Mouse (Mus musculus) MEL-GATA-1-ER (cell line): ENCODE measurements at regions not wholly inside any gene's neighbourhood (a gene's known extent, or its start where the extent isn't known, plus 50 kb on each side); places are given as distances from the start of the nearest gene placed in this dataset.

ENCODE experiments used
- DNase-seq: peaks from one replicate; pipeline ENCODE4 v3.0.0-alpha.2; 2012; ENCODE audit warnings: low read depth; ENCODE audit errors: extremely low read depth

DNA sequence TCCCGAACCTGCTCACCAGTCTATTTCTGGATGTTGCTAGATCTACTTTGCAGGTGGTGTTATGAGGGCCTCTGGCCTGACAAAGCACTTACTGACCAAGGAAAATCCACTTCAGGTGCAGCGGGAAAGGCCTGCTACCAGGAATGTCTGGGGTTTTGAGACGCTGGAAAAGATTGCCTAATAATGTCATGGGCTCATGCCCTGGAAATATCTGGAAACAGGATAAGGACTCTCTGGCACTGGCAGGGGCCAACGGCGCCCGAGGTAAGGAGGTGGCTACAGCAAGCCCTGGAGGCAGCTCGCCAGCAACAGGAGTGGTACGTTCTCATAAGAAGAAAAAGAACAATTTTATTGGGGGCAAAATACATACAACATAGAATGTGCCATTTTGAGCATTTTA is 94.7 kb downstream of the Zfp36l1 start:
- no peak for DNase-seq

- DNase-seq, result no peak
These were observed 95.4 kb downstream of the Zfp36l1 start for GRCm38 (mm10) chr12:80017376-80017929.

DNA sequence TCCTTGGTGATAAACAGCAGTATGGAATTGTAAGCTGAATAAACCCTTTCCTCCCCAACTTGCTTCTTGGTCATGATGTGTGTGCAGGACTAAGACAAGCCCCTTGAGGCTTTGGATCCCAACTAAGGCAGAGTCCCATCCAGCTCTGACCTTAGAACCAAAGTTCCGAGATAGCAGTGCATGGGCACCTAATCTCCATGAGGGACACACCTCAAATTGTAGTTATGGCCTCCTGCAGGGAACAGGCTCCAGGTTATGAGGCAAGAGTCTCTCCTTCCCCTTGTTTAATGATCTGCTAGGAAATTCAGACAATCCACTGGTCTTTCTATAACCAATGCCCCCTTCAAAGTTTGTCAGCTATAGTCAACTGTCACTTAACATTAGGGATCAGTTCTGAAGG is 96.9 kb downstream of the Zfp36l1 start:
- DNase-seq, result no peak

- no peak for DNase-seq
These were observed 98.2 kb downstream of the Zfp36l1 start for GRCm38 (mm10) chr12:80014598-80014983.

DNA sequence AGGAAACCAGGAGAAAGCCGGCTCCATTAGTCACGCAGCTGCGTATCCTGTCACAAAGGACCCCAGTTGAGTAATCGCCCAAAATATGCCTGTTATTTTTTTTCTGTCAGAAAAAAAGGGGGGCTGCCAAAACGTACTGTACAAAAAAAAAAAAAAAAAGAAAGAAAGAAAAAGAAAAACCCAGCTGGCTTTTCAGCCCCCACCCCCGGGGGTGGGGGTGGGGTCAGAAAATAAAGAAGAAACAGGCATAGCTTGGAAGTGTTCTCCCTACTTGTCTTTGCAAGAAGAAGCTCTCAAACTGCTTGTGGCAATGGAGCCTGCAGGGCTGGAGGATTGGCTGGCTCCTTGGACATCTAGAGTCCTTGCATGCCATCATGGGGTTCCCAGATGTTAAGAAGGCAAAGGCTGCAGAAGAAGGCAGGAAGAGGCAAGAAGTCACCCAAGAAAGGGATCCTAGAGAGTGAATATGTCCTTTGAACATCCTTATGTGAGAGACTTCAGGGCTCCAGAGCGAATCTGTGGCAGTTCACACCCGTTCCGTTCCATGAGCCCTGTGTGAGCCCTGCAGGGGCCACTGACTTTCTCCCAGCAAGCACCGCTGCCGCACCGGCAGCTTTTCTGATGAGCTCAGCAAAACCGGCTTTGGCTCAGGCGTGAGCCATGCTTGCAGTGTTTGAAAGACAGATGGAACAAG is 98.8 kb downstream of the Zfp36l1 start:
- DNase-seq, result no peak

DNA sequence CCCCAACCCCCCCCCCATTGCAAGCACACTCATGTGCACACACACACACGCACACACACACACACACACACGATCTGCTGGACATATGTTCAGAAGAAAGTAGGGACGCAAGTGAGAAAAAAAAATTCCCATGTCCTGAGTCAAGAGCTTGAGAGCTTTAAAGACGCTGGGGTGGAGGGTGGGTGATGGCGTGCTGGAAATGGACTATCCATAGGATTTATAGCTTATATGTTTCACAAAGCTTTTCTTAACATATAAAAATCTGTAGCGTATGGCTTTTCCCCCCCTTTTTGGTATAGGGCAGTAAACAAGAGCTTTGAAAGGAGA is 99.3 kb downstream of the Zfp36l1 start:
- DNase-seq, result no peak

DNA sequence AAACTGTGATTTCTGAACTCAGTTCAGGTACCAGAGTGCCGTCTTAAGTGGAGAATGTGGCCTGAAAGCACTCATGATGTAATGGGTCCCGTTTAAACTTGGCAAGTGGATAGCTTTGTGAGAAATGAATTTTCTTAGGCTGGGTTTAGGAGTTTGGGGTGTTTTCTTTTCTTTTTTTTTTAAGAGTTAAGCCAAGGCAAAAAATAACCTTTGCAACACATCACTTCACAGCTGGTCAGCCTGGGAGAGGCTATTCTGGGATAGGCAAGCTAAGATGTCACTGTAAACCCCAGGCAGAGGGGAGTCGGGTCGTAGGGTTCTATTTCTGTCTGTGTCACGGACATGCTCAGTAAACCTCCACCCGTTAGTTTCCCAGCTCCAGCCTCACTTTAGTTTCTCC is 100.9 kb downstream of the Zfp36l1 start:
- DNase-seq, result no peak

- no peak for DNase-seq
These were observed 101.9 kb downstream of the Zfp36l1 start for GRCm38 (mm10) chr12:80010947-80011346.

GRCm38 (mm10) chr12:80010220-80010619 is 102.6 kb downstream of the Zfp36l1 start:
- no peak for DNase-seq

GRCm38 (mm10) chr12:80007849-80008248 is 105.0 kb downstream of the Zfp36l1 start:
- DNase-seq, result no peak

DNA sequence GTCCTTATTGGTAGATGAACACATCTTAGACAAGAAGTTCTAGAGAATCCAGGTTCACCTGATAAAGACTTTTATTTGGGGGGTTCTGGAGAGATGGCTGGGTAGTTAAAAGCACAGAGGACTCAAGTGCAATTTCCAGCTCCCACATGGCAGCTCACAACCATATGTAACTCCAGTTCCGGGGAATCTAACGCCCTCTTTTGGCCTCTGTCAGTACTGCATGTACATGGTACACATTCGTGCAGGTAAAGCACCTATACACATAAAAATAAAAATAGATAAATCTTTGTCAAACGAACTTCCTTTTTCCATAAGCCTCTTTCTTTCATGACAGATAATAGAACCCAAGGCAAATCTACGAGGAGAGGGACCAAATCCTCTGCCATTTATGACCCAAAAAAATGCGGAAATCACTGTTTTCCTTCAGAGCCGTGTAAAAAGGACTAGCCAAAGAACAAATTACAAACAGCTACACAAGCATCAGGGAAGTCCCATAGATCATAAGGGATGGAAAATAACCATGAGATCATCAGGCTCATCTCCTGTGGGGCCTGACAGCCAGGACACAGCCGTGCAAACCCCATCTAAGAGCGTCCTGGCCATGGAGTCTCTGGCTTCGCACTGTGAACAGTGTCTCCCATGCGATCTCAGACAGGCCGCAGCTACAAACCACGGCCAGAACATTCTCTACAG is 107.4 kb downstream of the Zfp36l1 start:
- DNase-seq, result no peak

GRCm38 (mm10) chr12:80004575-80004974 is 108.2 kb downstream of the Zfp36l1 start:
- no peak for DNase-seq

- DNase-seq, result no peak
These were observed 109.3 kb downstream of the Zfp36l1 start for GRCm38 (mm10) chr12:80003486-80003885.

DNA sequence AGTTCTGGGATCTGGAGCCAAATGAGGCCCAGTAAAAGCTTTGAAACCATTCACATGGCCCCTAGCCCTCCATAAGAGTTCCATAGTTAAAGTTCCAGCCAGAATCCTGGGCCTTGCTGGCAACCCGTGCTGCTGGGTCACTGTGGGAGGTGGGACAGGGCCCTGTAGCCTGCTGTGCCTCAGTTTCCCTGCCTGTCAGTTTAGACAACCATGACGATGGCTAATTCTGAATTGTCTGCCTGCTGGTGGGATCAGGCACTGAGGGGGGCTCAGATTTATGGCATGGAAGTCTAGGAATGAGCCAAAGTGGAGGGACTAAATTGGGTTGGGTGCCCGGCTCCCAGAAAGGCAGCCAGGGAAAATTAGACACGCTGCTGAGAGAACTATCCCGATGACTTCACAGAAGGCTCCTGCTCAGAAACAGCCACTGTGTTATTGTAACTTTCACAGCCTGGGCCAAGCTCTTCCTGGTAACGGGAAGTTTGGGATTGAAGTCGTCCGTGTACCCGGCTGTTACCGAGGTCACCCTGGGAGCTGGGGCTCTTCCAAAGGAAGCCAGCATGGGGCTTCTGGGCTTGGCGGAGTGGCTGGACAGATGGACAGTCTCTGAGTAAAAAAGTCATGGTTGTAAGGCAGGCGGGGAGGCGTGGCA is 110.2 kb downstream of the Zfp36l1 start:
- DNase-seq, result no peak

GRCm38 (mm10) chr12:80001794-80002193 is 111.0 kb downstream of the Zfp36l1 start:
- DNase-seq, result no peak

DNA sequence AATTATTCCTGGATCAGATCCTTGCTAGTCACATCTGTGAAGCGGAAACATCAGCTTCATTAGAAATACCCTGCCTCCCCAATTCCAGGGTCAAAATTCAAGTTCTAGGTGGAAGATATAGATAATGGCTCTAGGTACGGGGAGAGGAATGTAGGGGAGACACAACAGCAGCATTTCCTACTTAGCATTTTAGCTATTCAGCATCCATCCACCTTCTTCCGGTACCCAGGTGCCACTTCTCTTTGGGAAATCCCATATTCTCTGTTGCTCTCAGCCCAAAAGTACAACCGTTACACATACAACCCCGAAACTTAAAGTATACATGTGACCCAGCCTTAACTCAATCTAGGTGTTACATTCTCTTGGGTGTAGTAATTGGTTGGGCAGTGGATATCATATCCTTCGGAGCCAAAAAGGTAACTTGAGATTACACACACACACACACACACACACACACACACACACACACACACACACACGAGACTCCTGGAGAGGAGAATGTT is 112.9 kb downstream of the Zfp36l1 start:
- DNase-seq, result no peak

DNA sequence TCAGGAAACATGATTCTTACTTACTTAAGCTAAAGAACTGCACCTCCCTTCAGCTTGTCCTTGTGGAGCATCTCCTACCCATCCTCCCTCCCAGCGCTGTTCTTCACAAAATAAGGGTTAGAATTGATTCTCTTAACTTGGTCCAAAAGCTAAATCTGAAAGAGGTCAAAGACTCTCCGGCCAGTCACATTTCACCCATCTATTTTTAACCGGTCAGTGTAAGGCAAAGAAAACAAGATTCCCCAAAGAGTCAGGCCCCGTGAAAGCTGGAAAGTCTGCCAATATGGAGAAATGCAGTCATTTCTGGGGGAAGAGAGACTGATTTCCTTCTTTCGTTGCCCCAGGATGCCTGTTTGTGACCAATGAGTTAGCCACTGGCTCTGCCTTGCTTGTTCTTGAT is 114.0 kb downstream of the Zfp36l1 start:
- no peak for DNase-seq

DNA sequence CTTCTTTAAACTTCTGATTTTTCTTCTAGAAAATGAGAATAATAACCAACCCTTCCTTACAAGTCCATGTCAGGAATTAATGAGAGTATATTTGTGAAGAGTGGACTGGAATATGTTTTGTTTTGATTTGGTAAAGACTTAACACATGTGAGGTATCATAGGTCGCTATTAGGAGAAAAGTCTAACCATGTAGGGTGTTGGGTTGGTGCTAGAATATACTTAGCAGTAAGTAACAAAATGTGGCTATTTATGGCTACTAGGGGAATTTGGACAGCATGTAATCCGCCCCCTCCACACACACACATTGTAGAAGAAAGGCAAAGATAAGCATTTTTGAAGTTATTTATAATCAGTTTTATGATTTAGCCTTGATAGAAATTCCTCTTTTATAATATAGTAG is 114.5 kb downstream of the Zfp36l1 start:
- no peak for DNase-seq

GRCm38 (mm10) chr12:79997201-79997600 is 115.6 kb downstream of the Zfp36l1 start:
- no peak for DNase-seq

DNA sequence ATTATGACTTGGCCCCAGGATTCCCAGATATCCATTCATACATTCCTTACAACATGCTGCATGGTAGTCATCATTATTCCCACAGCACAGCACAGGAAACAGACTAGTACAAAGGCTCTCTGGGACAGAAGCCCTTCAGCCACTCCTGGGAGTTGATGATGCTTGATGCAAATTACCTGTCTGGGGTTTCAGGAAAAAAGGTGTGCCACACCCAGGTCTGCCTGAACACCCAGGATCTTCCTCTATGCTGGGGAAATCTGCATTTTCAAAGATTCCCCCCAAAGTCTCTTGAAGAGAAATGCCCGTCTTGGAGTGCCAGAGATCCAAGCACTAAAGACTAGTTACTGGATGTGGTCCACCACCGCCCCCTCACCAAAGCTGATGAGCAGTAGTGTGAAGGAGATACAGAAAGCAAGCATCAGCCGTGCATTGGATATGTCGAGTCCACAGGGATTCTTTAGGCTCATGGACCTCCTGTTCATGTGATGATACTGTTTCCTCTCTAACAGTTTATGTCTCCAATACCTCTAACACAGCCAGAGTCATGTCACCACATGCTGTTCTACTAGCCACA is 117.2 kb downstream of the Zfp36l1 start:
- DNase-seq, result no peak

GRCm38 (mm10) chr12:79993821-79994571 is 118.8 kb downstream of the Zfp36l1 start:
- DNase-seq, result no peak
